Mouse (Mus musculus) megakaryocyte, embryonic 14.5 days (primary cell): ENCODE measurements around the gene Hs3st3b1. TPM values are rescaled to one million over a fixed set of nuclear protein-coding genes. Genes with fewer than 3 reads are reported as not detected.
A peak's percentile ranks its signal among the peaks of the same experiment; 100 is the strongest.

Source experiments
- H3K27me3 ChIP-seq: replicated peaks from 2 replicates; pipeline ENCODE3; 2012; ENCODE audit warnings: inconsistent platforms
- H3K36me3 ChIP-seq: replicated peaks from 2 replicates; pipeline ENCODE3; 2012; ENCODE audit warnings: low read length, inconsistent platforms, mixed read lengths
- H3K4me1 ChIP-seq: 2 replicates; pipeline ENCODE4 v1.6.1; 2012; ENCODE audit warnings: inconsistent platforms
- H3K4me3 ChIP-seq: replicated peaks from 2 replicates; pipeline ENCODE3; 2012; ENCODE audit warnings: moderate library complexity, mild to moderate bottlenecking, inconsistent platforms
- H3K9me3 ChIP-seq: 2 replicates; pipeline ENCODE4 v1.6.1; 2012; ENCODE audit warnings: inconsistent platforms
- FLI1 ChIP-seq: IDR thresholded peaks from 2 replicates; pipeline ENCODE4 v1.6.1; 2012; ENCODE audit warnings: low read length, inconsistent platforms, mixed read lengths
- GATA1 ChIP-seq: IDR thresholded peaks from 3 replicates; pipeline ENCODE4 v1.6.1; 2012; ENCODE audit warnings: mixed read lengths, low read length, inconsistent platforms, borderline replicate concordance
- polyA plus RNA-seq: library from polyadenylated mRNA; stranded (reverse); fragments of >175 nt; gene quantifications from 2 replicates; pipeline ENCODE4 v1.2.3, GENCODE M21; 2012; ENCODE audit warnings: low replicate concordance; ENCODE audit not compliant: insufficient read depth

Hs3st3b1 gene
- polyA plus RNA-seq, 1 experiment = not detected

DNA sequence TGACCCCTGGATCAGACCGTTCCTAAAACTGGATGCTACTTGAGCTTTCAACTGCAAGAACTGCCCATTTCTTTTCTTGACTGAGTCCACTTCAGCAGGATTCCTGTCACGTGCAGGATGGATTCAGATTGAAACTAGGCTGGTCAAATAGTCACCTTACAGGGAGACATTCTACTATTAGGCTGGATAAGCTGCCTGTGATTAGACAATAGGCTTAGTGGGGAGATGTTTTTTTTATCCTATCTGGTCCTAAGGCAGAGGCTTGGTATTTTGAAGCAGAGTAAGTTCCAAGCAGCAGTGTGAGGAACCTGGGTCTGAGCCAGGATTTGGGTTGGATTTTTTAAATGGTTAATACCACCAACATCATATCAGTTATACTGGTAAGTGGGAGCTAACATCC is 31.8 kb upstream of the Hs3st3b1 start:
- Histone ChIP-seq H3K9me3 (peaks cover 15% of the 10 kb centered on the region), H3K27me3 (peaks cover 66% of the 10 kb centered on the region), H3K4me1 (peaks cover 35% of the 10 kb centered on the region), H3K36me3 (no peaks in the 10 kb centered on the region), H3K4me3 (no peak overlapping the region)
- TF ChIP-seq GATA1 (no peak), FLI1 (no peak)

DNA sequence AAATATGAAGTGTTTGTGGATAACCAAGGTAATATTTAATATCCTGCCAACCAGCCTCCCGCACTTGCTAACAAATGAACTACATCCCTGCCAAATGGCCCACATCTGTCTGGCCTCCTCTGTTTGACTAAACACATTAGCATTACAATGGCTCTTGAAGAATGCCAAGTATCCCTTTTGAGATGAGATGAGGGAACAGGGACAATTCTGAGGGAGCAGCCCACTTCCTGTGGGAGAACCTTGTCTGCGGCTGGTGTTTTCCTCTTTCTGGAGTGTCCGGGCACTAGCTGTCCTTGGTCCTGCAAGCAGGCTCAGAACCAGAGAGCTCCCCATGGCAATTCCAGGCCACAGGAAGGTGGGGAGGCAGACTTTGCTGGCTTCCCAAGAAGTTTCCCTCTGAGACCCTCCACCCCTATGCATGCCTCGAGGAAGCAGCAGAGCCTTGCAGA is 30.7 kb upstream of the Hs3st3b1 start:
- Histone ChIP-seq H3K27me3 (peaks cover 69% of the 10 kb centered on the region), H3K36me3 (no peaks in the 10 kb centered on the region), H3K9me3 (peaks cover 23% of the 10 kb centered on the region), H3K4me3 (no peak overlapping the region), H3K4me1 (peaks cover 33% of the 10 kb centered on the region)
- TF ChIP-seq FLI1 = no peak
- TF ChIP-seq GATA1 = no peak

GRCm38 (mm10) chr11:63951831-63952631 is 29.9 kb upstream of the Hs3st3b1 start:
- peaks cover 28% of the 10 kb centered on the region for H3K4me1 ChIP-seq
- H3K27me3 ChIP-seq = peaks cover 67% of the 10 kb centered on the region
- peaks cover 23% of the 10 kb centered on the region for H3K9me3 ChIP-seq
- no peak for TF ChIP-seq FLI1
- no peak for TF ChIP-seq GATA1
- peak overlapping the region; percentile 76 for H3K4me3 ChIP-seq
- no peaks in the 10 kb centered on the region for H3K36me3 ChIP-seq

- H3K27me3 ChIP-seq = peaks cover 73% of the 10 kb centered on the region
- H3K4me3 ChIP-seq = no peak overlapping the region
- H3K4me1 ChIP-seq = peaks cover 23% of the 10 kb centered on the region
- H3K9me3 ChIP-seq = peaks cover 15% of the 10 kb centered on the region
- no peak for TF ChIP-seq GATA1
- H3K36me3 ChIP-seq = no peaks in the 10 kb centered on the region
Observed at GRCm38 (mm10) chr11:63948371-63948770, 26.3 kb upstream of the Hs3st3b1 start.

DNA sequence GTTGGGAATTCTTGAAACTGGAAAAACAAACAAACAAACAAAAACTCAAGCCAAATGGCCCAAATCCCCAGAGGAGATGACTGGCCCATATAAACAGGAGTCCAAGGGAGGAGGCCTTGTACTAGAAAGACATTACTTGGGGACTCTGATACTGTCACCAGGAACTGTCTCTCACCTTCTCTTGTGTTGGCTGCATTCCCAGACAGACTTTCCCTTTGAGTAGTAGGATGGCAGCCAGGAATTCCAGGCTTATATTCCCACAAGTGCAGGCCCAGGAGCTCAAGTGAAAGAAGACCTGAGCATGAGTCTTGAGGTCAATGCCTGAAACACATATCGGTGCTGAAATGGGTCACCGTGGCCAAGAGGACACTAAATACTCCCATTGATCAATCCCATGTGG is 24.9 kb upstream of the Hs3st3b1 start:
- TF ChIP-seq GATA1 (no peak), FLI1 (no peak)
- Histone ChIP-seq H3K36me3 (no peaks in the 10 kb centered on the region), H3K27me3 (peaks cover 62% of the 10 kb centered on the region), H3K9me3 (peaks cover 12% of the 10 kb centered on the region), H3K4me1 (peaks cover 9% of the 10 kb centered on the region), H3K4me3 (no peak overlapping the region)

- TF ChIP-seq FLI1 (no peak), GATA1 (no peak)
- peaks cover 11% of the 10 kb centered on the region for H3K9me3 ChIP-seq
- H3K4me3 ChIP-seq = no peak overlapping the region
- H3K4me1 ChIP-seq = no peaks in the 10 kb centered on the region
- peaks cover 50% of the 10 kb centered on the region for H3K27me3 ChIP-seq
- no peaks in the 10 kb centered on the region for H3K36me3 ChIP-seq
Observed at GRCm38 (mm10) chr11:63943947-63944346, 21.9 kb upstream of the Hs3st3b1 start.

DNA sequence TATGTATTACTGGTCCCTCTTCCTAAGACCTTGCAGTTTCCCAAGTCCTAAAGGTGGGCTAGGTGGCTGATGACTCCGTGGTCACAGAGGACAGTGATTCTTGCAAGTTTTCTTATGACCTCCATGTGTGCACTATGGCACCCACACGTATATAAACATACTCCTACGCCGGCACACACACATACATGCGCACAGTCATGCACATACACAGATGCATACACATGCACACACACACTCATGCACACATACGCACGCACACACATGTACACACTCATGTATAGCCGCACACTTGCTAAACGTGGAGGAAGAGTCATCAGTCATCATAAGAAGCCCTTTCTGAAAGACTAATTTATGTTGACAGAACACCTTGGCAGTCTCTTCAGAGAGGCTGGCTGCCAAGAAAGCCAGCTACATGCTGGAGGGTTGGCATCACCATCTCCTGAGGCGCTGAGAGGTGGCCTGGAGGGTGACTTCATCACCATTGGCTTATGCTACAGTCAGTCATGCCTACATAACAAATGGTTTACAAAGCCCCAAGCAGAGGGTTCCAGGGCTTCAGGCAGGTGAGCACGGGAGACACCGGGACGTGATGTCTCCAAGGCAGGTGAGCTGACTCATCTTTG is 21.3 kb upstream of the Hs3st3b1 start:
- Histone ChIP-seq H3K4me3 (no peak overlapping the region), H3K9me3 (peaks cover 9% of the 10 kb centered on the region), H3K27me3 (peaks cover 49% of the 10 kb centered on the region), H3K4me1 (no peaks in the 10 kb centered on the region), H3K36me3 (no peaks in the 10 kb centered on the region)
- TF ChIP-seq FLI1 = no peak
- TF ChIP-seq GATA1 = no peak

DNA sequence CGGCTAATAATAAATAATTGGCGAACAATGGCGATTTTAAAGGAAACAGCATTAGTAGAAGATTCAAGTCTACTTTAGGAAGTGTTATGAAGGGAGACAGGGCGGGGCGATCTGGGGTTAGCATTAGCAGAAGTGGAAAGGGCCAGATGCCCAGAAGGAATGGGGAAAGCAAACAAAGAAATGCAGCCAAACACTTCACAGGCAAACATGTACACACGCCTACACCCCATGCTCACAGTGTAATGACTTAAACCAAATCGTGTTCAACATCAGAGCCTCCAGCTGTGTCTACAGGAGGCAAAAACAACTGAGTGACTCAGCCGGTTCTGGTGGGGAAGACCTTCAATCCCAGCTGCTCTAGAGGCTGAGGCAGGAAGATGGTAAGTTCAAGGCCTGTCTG is 20.1 kb upstream of the Hs3st3b1 start:
- no peak for TF ChIP-seq GATA1
- no peak for TF ChIP-seq FLI1
- Histone ChIP-seq H3K27me3 (peaks cover 45% of the 10 kb centered on the region), H3K4me3 (no peak overlapping the region), H3K36me3 (no peaks in the 10 kb centered on the region), H3K4me1 (no peaks in the 10 kb centered on the region), H3K9me3 (peaks cover 6% of the 10 kb centered on the region; the same call in 1 of the 2 replicates)

GRCm38 (mm10) chr11:63936641-63937040 is 14.6 kb upstream of the Hs3st3b1 start:
- Histone ChIP-seq H3K36me3 (no peaks in the 10 kb centered on the region), H3K4me3 (no peak overlapping the region), H3K4me1 (no peaks in the 10 kb centered on the region), H3K9me3 (peaks cover 11% of the 10 kb centered on the region), H3K27me3 (peaks cover 63% of the 10 kb centered on the region)
- TF ChIP-seq GATA1 (no peak), FLI1 (no peak)

GRCm38 (mm10) chr11:63926901-63927300 is 4.8 kb upstream of the Hs3st3b1 start:
- Histone ChIP-seq H3K9me3 (peaks cover 10% of the 10 kb centered on the region), H3K27me3 (peaks cover 83% of the 10 kb centered on the region), H3K4me1 (peaks cover 37% of the 10 kb centered on the region), H3K36me3 (no peaks in the 10 kb centered on the region), H3K4me3 (no peak overlapping the region)
- TF ChIP-seq GATA1 (no peak), FLI1 (no peak)
